12 mouse cellular contexts compared by ENCODE assay signal in genomic region chr6:31116365-31116764, GRCm38 (mm10).
A peak's percentile ranks its signal among the peaks of the same experiment; 100 is the strongest.
DNase-seq lines count a peak whose midpoint lies in the region; ATAC-seq and TF ChIP-seq lines count a peak whose summit lies in the region.
"Had no signal": no experiment of that assay in that cellular context is flagged by ENCODE, and none has a peak within 500 bp of the region (broad histone marks: within the 10 kb centered on the region; RNA-seq: fewer than 3 reads in every experiment).

No protein-coding gene starts in this region.

- DNase-seq in hindbrain, embryonic 10.5 days (ENCODE audit: low spot score), result no peak
- DNase-seq in hindbrain, embryonic 14.5 days (ENCODE audit: low spot score), result no peak
- DNase-seq in CH12.LX (ENCODE audit: extremely low read depth), result peak; percentile 50
- DNase-seq in liver, postnatal 0 days, result no peak
- DNase-seq in urinary bladder, adult 18-20 months (ENCODE audit: low spot score in 2 of 2), result no peak
- DNase-seq: cerebellum, adult 11 months; thymus, postnatal 14 days had no signal

- peak overlapping the region; percentile 64; the same call in 1 of the 2 replicates for H3K27ac ChIP-seq in hindbrain, embryonic 10.5 days
- no peak overlapping the region for H3K27ac ChIP-seq in hindbrain, embryonic 14.5 days
- H3K27ac ChIP-seq in CH12.LX (ENCODE audit: insufficient read depth, low read depth), result peak overlapping the region; percentile 61
- peak overlapping the region; percentile 77 for H3K27ac ChIP-seq in liver, postnatal 0 days (ENCODE audit: low read depth)
- H3K27ac ChIP-seq: hindbrain, postnatal 0 days; kidney, postnatal 0 days had no signal

- peaks cover 99% of the 10 kb centered on the region for H3K79me3 ChIP-seq in C2C12 (ENCODE audit: low read depth)

- dilution Hi-C loops in CH12.LX (cut with MboI; ENCODE audit: extremely low pct_ligation_motif_present, extremely low pct_unique_long_range_greater_than_20kb, low sequenced_read_pairs), result no loop called here

- peak overlapping the region; percentile 44 for H3ac ChIP-seq in C2C12 (ENCODE audit: control insufficient read depth, insufficient read length, low read depth)

- no peak for ATAC-seq in hindbrain, embryonic 14.5 days (ENCODE audit: low FRiP score)
- ATAC-seq in liver, postnatal 0 days, result no peak; the same call in 1 of the 2 replicates
- ATAC-seq in erythroblast, adult 5-6 weeks (replicated peaks; ENCODE audit: low FRiP score, poor library complexity, severe bottlenecking), result no peak
- ATAC-seq: activated CD4-positive, CD25-positive, alpha-beta regulatory T cell, adult 4 months; hindbrain, postnatal 0 days had no signal

- TF ChIP-seq POLR2A in CH12.LX (IDR thresholded peaks at IDR 0.05; ENCODE audit: low read depth, low read length), result 0 out of 2 replicates have a peak, but pooled peaks have one; percentile 13

- H3K9ac ChIP-seq in hindbrain, embryonic 14.5 days, result no peak overlapping the region
- H3K9ac ChIP-seq in CH12.LX (ENCODE audit: insufficient read depth, low read depth), result no peak overlapping the region
- H3K9ac ChIP-seq in liver, postnatal 0 days (replicated peaks), result no peak overlapping the region

- no peaks in the 10 kb centered on the region for H3K36me3 ChIP-seq in hindbrain, embryonic 10.5 days
- no peaks in the 10 kb centered on the region for H3K36me3 ChIP-seq in hindbrain, embryonic 14.5 days (replicated peaks; ENCODE audit: control insufficient read depth, insufficient read depth)
- H3K36me3 ChIP-seq in C2C12 (ENCODE audit: control insufficient read depth, insufficient read depth) (peaks cover 82% of the 10 kb centered on the region), CH12.LX (replicated peaks in 1 of 2; ENCODE audit: control insufficient read depth in 1 of 2, insufficient read depth in 1 of 2, low read length in 1 of 2) (peaks cover 34 to 86% of the 10 kb centered on the region in 2 experiments)
- H3K36me3 ChIP-seq in liver, postnatal 0 days (replicated peaks; ENCODE audit: insufficient read depth, low read length), result no peaks in the 10 kb centered on the region; the same call in 1 of the 2 replicates

- no peak overlapping the region for H3K4me3 ChIP-seq in hindbrain, embryonic 10.5 days
- H3K4me3 ChIP-seq in hindbrain, embryonic 14.5 days (replicated peaks; ENCODE audit: low read length), result no peak overlapping the region
- H3K4me3 ChIP-seq in C2C12 (ENCODE audit: insufficient read depth, poor library complexity, severe bottlenecking), result no peak overlapping the region
- no peak overlapping the region for H3K4me3 ChIP-seq in CH12.LX (replicated peaks in 1 of 3; ENCODE audit: low read depth in 2 of 3, low read length in 2 of 3, poor library complexity in 1 of 3)
- H3K4me3 ChIP-seq in liver, postnatal 0 days (ENCODE audit: low read depth, low read length), result no peak overlapping the region

- in situ Hi-C loops in CH12.LX (cut with MboI; ENCODE audit: low pct_ligation_motif_present, low pct_unique_long_range_greater_than_20kb, low sequenced_read_pairs), result no loop called here

- TF ChIP-seq RAD21 in CH12.LX (IDR thresholded peaks at IDR 0.05; ENCODE audit: low read depth, low read length), result no peak

- H3K4me2 ChIP-seq in hindbrain, embryonic 14.5 days (replicated peaks), result no peak overlapping the region
- no peak overlapping the region for H3K4me2 ChIP-seq in CH12.LX (ENCODE audit: insufficient read depth, low read depth, poor library complexity, severe bottlenecking)
- H3K4me2 ChIP-seq in liver, postnatal 0 days (ENCODE audit: low read depth, low read length), result peak overlapping the region; percentile 32; the same call in 1 of the 2 replicates

- 80% methylated on average over 6 of the region's 6 CpGs for WGBS in hindbrain, embryonic 10.5 days
- WGBS in hindbrain, embryonic 14.5 days, result 81% methylated on average over 6 of the region's 6 CpGs
- whole genome bisulfite sequencing in liver, postnatal 0 days (ENCODE audit: insufficient replicate concordance), result 43% methylated on average over 6 of the region's 6 CpGs

- H3K9me3 ChIP-seq in hindbrain, embryonic 10.5 days, result no peaks in the 10 kb centered on the region
- H3K9me3 ChIP-seq in hindbrain, embryonic 14.5 days (ENCODE audit: control insufficient read depth, low read length), result no peaks in the 10 kb centered on the region
- no peaks in the 10 kb centered on the region for H3K9me3 ChIP-seq in CH12.LX (replicated peaks; ENCODE audit: low read length)
- no peaks in the 10 kb centered on the region for H3K9me3 ChIP-seq in liver, postnatal 0 days (ENCODE audit: low read length)

- H3K79me2 ChIP-seq in C2C12 (ENCODE audit: control insufficient read depth, insufficient read depth) (peaks cover 100% of the 10 kb centered on the region), CH12.LX (replicated peaks; ENCODE audit: control insufficient read depth, extremely low read depth, insufficient read depth, poor library complexity, severe bottlenecking) (peaks cover 94% of the 10 kb centered on the region)

- TF ChIP-seq EP300 in CH12.LX (IDR thresholded peaks at IDR 0.05; ENCODE audit: low read length), result no peak
- no peak for TF ChIP-seq EP300 in liver, postnatal 0 days (IDR thresholded peaks at IDR 0.05; ENCODE audit: low read depth)

- TF ChIP-seq CTCF in C2C12 (IDR thresholded peaks at IDR 0.05; ENCODE audit: control insufficient read depth, insufficient read depth, insufficient read length), result no peak
- TF ChIP-seq CTCF in CH12.LX (conservative IDR thresholded peaks at IDR 0.05 in 1 of 2, IDR thresholded peaks at IDR 0.05 in 1 of 2; ENCODE audit: low read depth in 2 of 2, low read length in 2 of 2), result no peak
- TF ChIP-seq CTCF in liver, postnatal 0 days (IDR thresholded peaks at IDR 0.05; ENCODE audit: low read depth), result no peak

- H3K4me1 ChIP-seq in hindbrain, embryonic 10.5 days (replicated peaks), result peaks cover 42% of the 10 kb centered on the region
- H3K4me1 ChIP-seq in hindbrain, embryonic 14.5 days (replicated peaks; ENCODE audit: control insufficient read depth, insufficient read depth, low read length), result peaks cover 5% of the 10 kb centered on the region; the same call in 1 of the 2 replicates
- peaks cover 31 to 96% of the 10 kb centered on the region in 2 experiments for H3K4me1 ChIP-seq in CH12.LX (ENCODE audit: control insufficient read depth in 1 of 2, insufficient read depth in 2 of 2)
- peaks cover 27% of the 10 kb centered on the region for H3K4me1 ChIP-seq in liver, postnatal 0 days (ENCODE audit: insufficient read depth)

- H3K27me3 ChIP-seq in hindbrain, embryonic 10.5 days (ENCODE audit: insufficient read depth, poor library complexity, severe bottlenecking), result no peaks in the 10 kb centered on the region
- H3K27me3 ChIP-seq in hindbrain, embryonic 14.5 days (ENCODE audit: control insufficient read depth, insufficient read depth, low read length), result no peaks in the 10 kb centered on the region
- H3K27me3 ChIP-seq in C2C12 (ENCODE audit: control insufficient read depth, insufficient read depth, insufficient read length) (no peaks in the 10 kb centered on the region), CH12.LX (replicated peaks) (no peaks in the 10 kb centered on the region)
- H3K27me3 ChIP-seq in liver, postnatal 0 days (ENCODE audit: insufficient read depth, low read length), result no peaks in the 10 kb centered on the region

TF ChIP-seq in C2C12, 6 proteins besides CTCF, POLR2A, EP300 and RAD21:
- no peak for TF ChIP-seq MYOG (IDR thresholded peaks at IDR 0.05; ENCODE audit: control insufficient read depth, extremely low read depth, insufficient read length)
- TF ChIP-seq MAX (IDR thresholded peaks at IDR 0.05), result no peak
- no peak for TF ChIP-seq USF1 (IDR thresholded peaks at IDR 0.05; ENCODE audit: low read depth)
- TF ChIP-seq FOSL1 (IDR thresholded peaks at IDR 0.05; ENCODE audit: insufficient read depth, low read length, poor library complexity, severe bottlenecking), result no peak

TF ChIP-seq in CH12.LX, 34 proteins besides CTCF, POLR2A, EP300 and RAD21:
- no peak for TF ChIP-seq KAT2A (IDR thresholded peaks at IDR 0.05; ENCODE audit: insufficient replicate concordance, low read length)
- TF ChIP-seq TCF12 (IDR thresholded peaks at IDR 0.05; ENCODE audit: low read depth, low read length), result no peak
- no peak for TF ChIP-seq ETS1 (conservative IDR thresholded peaks at IDR 0.05; ENCODE audit: low read depth, low read length)
- no peak for TF ChIP-seq NELFE (IDR thresholded peaks at IDR 0.05; ENCODE audit: low read depth, low read length)
- TF ChIP-seq MAFK (IDR thresholded peaks at IDR 0.05; ENCODE audit: insufficient replicate concordance, low read length), result no peak
- TF ChIP-seq CHD2 (IDR thresholded peaks at IDR 0.05; ENCODE audit: low read length), result no peak
- TF ChIP-seq ELF1 (IDR thresholded peaks at IDR 0.05; ENCODE audit: low read depth, low read length), result no peak
- no peak for TF ChIP-seq MAX (IDR thresholded peaks at IDR 0.05; ENCODE audit: low read length)
- TF ChIP-seq SMC3 (IDR thresholded peaks at IDR 0.05; ENCODE audit: low read depth, low read length), result no peak
- TF ChIP-seq TBP (conservative IDR thresholded peaks at IDR 0.05; ENCODE audit: low read depth, low read length), result no peak
- TF ChIP-seq BHLHE40 (IDR thresholded peaks at IDR 0.05; ENCODE audit: low read depth, low read length), result no peak
- TF ChIP-seq ZMIZ1 (IDR thresholded peaks at IDR 0.05; ENCODE audit: low read depth, low read length), result no peak
- no peak for TF ChIP-seq E2F4 (IDR thresholded peaks at IDR 0.05; ENCODE audit: insufficient replicate concordance, low read depth, low read length)
- TF ChIP-seq USF1 (IDR thresholded peaks at IDR 0.05; ENCODE audit: low read depth, low read length), result no peak
- TF ChIP-seq USF2 (conservative IDR thresholded peaks at IDR 0.05; ENCODE audit: low read depth, low read length), result no peak
- no peak for TF ChIP-seq SIN3A (IDR thresholded peaks at IDR 0.05; ENCODE audit: low read length)
- no peak for TF ChIP-seq ZNF384 (IDR thresholded peaks at IDR 0.05; ENCODE audit: low read depth, low read length)
- TF ChIP-seq JUN (IDR thresholded peaks at IDR 0.05; ENCODE audit: insufficient read depth, low read depth, low read length), result no peak
- no peak for TF ChIP-seq HCFC1 (IDR thresholded peaks at IDR 0.05; ENCODE audit: low read depth, low read length)
